Mouse (Mus musculus) heart, postnatal 0 days (tissue): Measurements from ENCODE around the gene D2hgdh. TPM values are rescaled to one million over a fixed set of nuclear protein-coding genes. Genes with fewer than 3 reads are reported as not detected.

ENCODE experiments used
- ATAC-seq: fragments of 200-750 bp; cut with Nextera tagmentation; 2 replicates; pipeline ENCODE4 v1.8.0; 2017; ENCODE audit warnings: low read depth, moderate number of reproducible peaks, moderate library complexity; ENCODE audit not compliant: insufficient read depth
- DNase-seq: peaks from one replicate; pipeline ENCODE4 v3.0.0-alpha.2; 2016; ENCODE audit warnings: low spot score
- H3K27ac ChIP-seq: fragments of 300-500 bp; sonication (generic); 2 replicates; pipeline ENCODE4 v1.5.1; 2014; ENCODE audit warnings: low read depth, mild to moderate bottlenecking
- H3K27me3 ChIP-seq: fragments of 300-500 bp; sonication (generic); 2 replicates; pipeline ENCODE4 v1.6.1; 2014; ENCODE audit warnings: low read length, mixed read lengths; ENCODE audit not compliant: control insufficient read depth, insufficient read depth
- H3K36me3 ChIP-seq: fragments of 300-500 bp; sonication (generic); replicated peaks from 2 replicates; pipeline ENCODE4 v1.6.1; 2014; ENCODE audit warnings: low read length, mixed read lengths; ENCODE audit not compliant: control insufficient read depth, insufficient read depth
- H3K4me1 ChIP-seq: fragments of 300-500 bp; sonication (generic); 2 replicates; pipeline ENCODE4 v1.6.1; 2014; ENCODE audit warnings: antibody characterized with exemption; ENCODE audit not compliant: control insufficient read depth, insufficient read depth
- H3K4me2 ChIP-seq: fragments of 300-500 bp; sonication (generic); 2 replicates; pipeline ENCODE4 v1.6.1; 2014; ENCODE audit warnings: low read depth, mild to moderate bottlenecking, low read length, moderate library complexity
- H3K4me3 ChIP-seq: fragments of 300-500 bp; sonication (generic); 2 replicates; pipeline ENCODE4 v1.5.1; 2014; ENCODE audit warnings: low read depth, low read length
- H3K9ac ChIP-seq: fragments of 300-500 bp; sonication (generic); replicated peaks from 2 replicates; pipeline ENCODE4 v1.6.1; 2014; ENCODE audit warnings: low read depth, low read length, mixed read lengths
- H3K9me3 ChIP-seq: fragments of 300-500 bp; sonication (generic); replicated peaks from 2 replicates; pipeline ENCODE4 v1.6.1; 2016; ENCODE audit warnings: low read length; ENCODE audit not compliant: control insufficient read depth
- CTCF ChIP-seq: IDR thresholded peaks from 2 replicates; pipeline ENCODE4 v1.5.1; 2016; ENCODE audit warnings: antibody characterized with exemption, control low read depth, low read depth
- EP300 ChIP-seq: IDR thresholded peaks from 2 replicates; pipeline ENCODE4 v1.6.1; 2016; ENCODE audit warnings: antibody characterized with exemption, low read depth
- WGBS: fragments of 180-500 bp; shearing (Covaris S2); extraction: QIAGEN DNeasy Blood & Tissue Kit; methylation state at CpG from one replicate; pipeline ENCODE4 v1.1.7; 2014; 5-methylcytosine and 5-hydroxymethylcytosine counted together
- polyA plus RNA-seq: library from polyadenylated mRNA; unstranded; fragments of >200 nt; fragmentation: Nextera tagmentation; extraction: Ambion mirVana; gene quantifications from 2 replicates; pipeline ENCODE4 v1.2.1, GENCODE M21; 2015
- total RNA-seq: library from RNA; depleted of rRNA; stranded (reverse); fragments of >200 nt; gene quantifications from 2 replicates; pipeline ENCODE4 v1.2.3, GENCODE M21; 2014; ENCODE audit warnings: low replicate concordance; rRNA removed

The D2hgdh gene
- 23.8 and 32.0 TPM in 2 replicates for total RNA-seq
- 13.9 and 15.4 TPM in 2 replicates for polyA plus RNA-seq

- Histone ChIP-seq H3K9ac (peak within 1 kb of the TSS; percentile 52), H3K4me2 (peak within 1 kb of the TSS; percentile 79), H3K4me1 (0 out of 2 replicates have a peak, but pooled peaks cover 8% of the 10 kb centered on the region), H3K27me3 (no peaks in the 10 kb centered on the region), H3K36me3 (peaks cover 18% of the 10 kb centered on the region), H3K9me3 (no peaks in the 10 kb centered on the region), H3K4me3 (peak within 1 kb of the TSS; percentile 56), H3K27ac (peak within 1 kb of the TSS; percentile 95)
- ATAC-seq = no peak
- DNase-seq = no peak
- 9% methylated on average over 10 of the region's 10 CpGs for WGBS
- TF ChIP-seq EP300 = no peak
- TF ChIP-seq CTCF = no peak
These were observed at the start of gene D2hgdh for GRCm38 (mm10) chr1:93824609-93825008. Gene D2hgdh, plus strand, starts transcription at chr1:93824909.

GRCm38 (mm10) chr1:93776686-93777085 lies 48.0 kb upstream of the D2hgdh start:
- Histone ChIP-seq H3K9me3 (no peaks in the 10 kb centered on the region), H3K4me1 (no peaks in the 10 kb centered on the region), H3K36me3 (peaks cover 82% of the 10 kb centered on the region), H3K4me3 (no peak overlapping the region), H3K4me2 (no peak overlapping the region), H3K9ac (no peak overlapping the region), H3K27ac (no peak overlapping the region), H3K27me3 (no peaks in the 10 kb centered on the region)
- 98% methylated on average over 5 of the region's 5 CpGs for WGBS
- DNase-seq = no peak
- ATAC-seq = no peak
- TF ChIP-seq CTCF = no peak
- TF ChIP-seq EP300 = no peak

- Histone ChIP-seq H3K36me3 (peaks cover 91% of the 10 kb centered on the region), H3K4me1 (no peaks in the 10 kb centered on the region), H3K27me3 (no peaks in the 10 kb centered on the region), H3K27ac (no peak overlapping the region), H3K9ac (no peak overlapping the region), H3K9me3 (no peaks in the 10 kb centered on the region), H3K4me2 (no peak overlapping the region), H3K4me3 (no peak overlapping the region)
- TF ChIP-seq EP300 = no peak
- DNase-seq (no peak), ATAC-seq (no peak)
- WGBS = 74% methylated on average over 2 of the region's 2 CpGs
These were observed 37.8 kb upstream of the D2hgdh start for GRCm38 (mm10) chr1:93786912-93787311.

GRCm38 (mm10) chr1:93794526-93794925 lies 30.2 kb upstream of the D2hgdh start:
- Histone ChIP-seq H3K9ac (no peak overlapping the region), H3K4me2 (no peak overlapping the region), H3K4me3 (no peak overlapping the region), H3K27me3 (no peaks in the 10 kb centered on the region), H3K27ac (no peak overlapping the region), H3K36me3 (peaks cover 74% of the 10 kb centered on the region), H3K9me3 (no peaks in the 10 kb centered on the region), H3K4me1 (no peaks in the 10 kb centered on the region)
- no peak for ATAC-seq
- WGBS = 96% methylated on average over 8 of the region's 8 CpGs
- TF ChIP-seq EP300 (no peak), CTCF (no peak)
- no peak for DNase-seq

GRCm38 (mm10) chr1:93795886-93796285 lies 28.8 kb upstream of the D2hgdh start:
- H3K4me3 ChIP-seq = no peak overlapping the region
- H3K27ac ChIP-seq = no peak overlapping the region
- no peaks in the 10 kb centered on the region for H3K9me3 ChIP-seq
- TF ChIP-seq CTCF (no peak), EP300 (no peak)
- DNase-seq (no peak), ATAC-seq (no peak)
- H3K9ac ChIP-seq = no peak overlapping the region
- no peaks in the 10 kb centered on the region for H3K4me1 ChIP-seq
- H3K36me3 ChIP-seq = peaks cover 71% of the 10 kb centered on the region
- no peaks in the 10 kb centered on the region for H3K27me3 ChIP-seq
- 39% methylated on average over 8 of the region's 8 CpGs for WGBS
- no peak overlapping the region for H3K4me2 ChIP-seq
